Mouse (Mus musculus) midbrain, embryonic 10.5 days (tissue): Measurements from ENCODE around the gene Gm49373. TPM values are rescaled to one million over a fixed set of nuclear protein-coding genes. Genes with fewer than 3 reads are reported as not detected.
A peak's percentile ranks its signal among the peaks of the same experiment; 100 is the strongest.

Source experiments
- DNase-seq: peaks from one replicate; pipeline ENCODE4 v3.0.0-alpha.2; 2017; ENCODE audit warnings: low spot score
- H3K27ac ChIP-seq: fragments of 300-500 bp; sonication (generic); replicated peaks from 2 replicates; pipeline ENCODE4 v1.5.1; 2016; ENCODE audit warnings: mild to moderate bottlenecking
- H3K27me3 ChIP-seq: fragments of 300-500 bp; sonication (generic); 2 replicates; pipeline ENCODE4 v1.6.1; 2016; ENCODE audit warnings: low read depth, mild to moderate bottlenecking; ENCODE audit not compliant: poor library complexity, severe bottlenecking
- H3K36me3 ChIP-seq: fragments of 300-500 bp; sonication (generic); 2 replicates; pipeline ENCODE4 v1.6.1; 2016; ENCODE audit warnings: mild to moderate bottlenecking, moderate library complexity
- H3K4me1 ChIP-seq: fragments of 300-500 bp; sonication (generic); 2 replicates; pipeline ENCODE4 v1.6.1; 2016
- H3K4me3 ChIP-seq: fragments of 300-500 bp; sonication (generic); 2 replicates; pipeline ENCODE4 v1.5.1; 2016; ENCODE audit warnings: mild to moderate bottlenecking, moderate library complexity
- H3K9me3 ChIP-seq: fragments of 300-500 bp; sonication (generic); replicated peaks from 2 replicates; pipeline ENCODE4 v1.6.1; 2016; ENCODE audit warnings: mild to moderate bottlenecking
- WGBS: fragments of 180-500 bp; shearing (Covaris S2); methylation state at CpG from one replicate; pipeline ENCODE4 v1.1.7; 2016; 5-methylcytosine and 5-hydroxymethylcytosine counted together
- polyA plus RNA-seq: library from polyadenylated mRNA; unstranded; fragments of >200 nt; fragmentation: Nextera tagmentation; extraction: Ambion mirVana; gene quantifications from 2 replicates; pipeline ENCODE4 v1.2.1, GENCODE M21; 2016

The Gm49373 gene
- 1.0 and 1.3 TPM in 2 replicates for polyA plus RNA-seq

GRCm38 (mm10) chr9:21073044-21073840 is at the start of gene Gm49373, which contains the start of gene Fdx1l:
TSS of gene Gm49373 (minus strand) at chr9:21073096.
TSS of gene Fdx1l (minus strand) at chr9:21073614.
- Histone ChIP-seq H3K27ac (peak within 1 kb of the TSS; percentile 80), H3K4me3 (peak within 1 kb of the TSS; percentile 69), H3K36me3 (peaks cover 74% of the 10 kb centered on the region), H3K4me1 (peaks cover 23% of the 10 kb centered on the region), H3K9me3 (no peaks in the 10 kb centered on the region), H3K27me3 (no peaks in the 10 kb centered on the region)
- WGBS: 3% methylated on average over 58 of the region's 58 CpGs
- peak; percentile 90 for DNase-seq

- Histone ChIP-seq H3K27ac (no peak overlapping the region), H3K9me3 (no peaks in the 10 kb centered on the region), H3K4me1 (no peaks in the 10 kb centered on the region), H3K27me3 (no peaks in the 10 kb centered on the region), H3K36me3 (peaks cover 48% of the 10 kb centered on the region), H3K4me3 (no peak overlapping the region)
- WGBS: 94% methylated on average over 16 of the region's 16 CpGs
- DNase-seq: no peak
Measured at GRCm38 (mm10) chr9:21121483-21121882, 48.6 kb upstream of the Gm49373 start.

- no peak for DNase-seq
- 84% methylated on average over 6 of the region's 6 CpGs for WGBS
Measured at GRCm38 (mm10) chr9:21117073-21117472, 44.2 kb upstream of the Gm49373 start.

GRCm38 (mm10) chr9:21115105-21115504 is 42.2 kb upstream of the Gm49373 start:
- WGBS: 95% methylated on average over 8 of the region's 8 CpGs
- no peak overlapping the region for H3K4me3 ChIP-seq

More at GRCm38 (mm10) chr9:21117073-21117472, 44.2 kb upstream of the Gm49373 start:
- H3K4me1 ChIP-seq: no peaks in the 10 kb centered on the region
- H3K36me3 ChIP-seq: peaks cover 17% of the 10 kb centered on the region
- no peak overlapping the region for H3K27ac ChIP-seq
- H3K9me3 ChIP-seq: no peaks in the 10 kb centered on the region
- H3K4me3 ChIP-seq: no peak overlapping the region
- H3K27me3 ChIP-seq: no peaks in the 10 kb centered on the region

GRCm38 (mm10) chr9:21114190-21114589 is 41.3 kb upstream of the Gm49373 start:
- WGBS: 92% methylated on average over 7 of the region's 7 CpGs
- DNase-seq: no peak
- no peak overlapping the region for H3K4me3 ChIP-seq
- H3K9me3 ChIP-seq: no peaks in the 10 kb centered on the region
- H3K27ac ChIP-seq: no peak overlapping the region
- H3K4me1 ChIP-seq: no peaks in the 10 kb centered on the region
- no peaks in the 10 kb centered on the region for H3K36me3 ChIP-seq
- H3K27me3 ChIP-seq: no peaks in the 10 kb centered on the region

More at GRCm38 (mm10) chr9:21115105-21115504, 42.2 kb upstream of the Gm49373 start:
- peaks cover 2% of the 10 kb centered on the region; the same call in 1 of the 2 replicates for H3K36me3 ChIP-seq
- H3K27me3 ChIP-seq: no peaks in the 10 kb centered on the region
- no peak for DNase-seq
- H3K4me1 ChIP-seq: no peaks in the 10 kb centered on the region
- no peak overlapping the region for H3K27ac ChIP-seq
- no peaks in the 10 kb centered on the region for H3K9me3 ChIP-seq

- H3K4me1 ChIP-seq: no peaks in the 10 kb centered on the region
- no peaks in the 10 kb centered on the region for H3K27me3 ChIP-seq
- no peak overlapping the region for H3K4me3 ChIP-seq
- H3K27ac ChIP-seq: no peak overlapping the region
- no peaks in the 10 kb centered on the region for H3K9me3 ChIP-seq
- H3K36me3 ChIP-seq: no peaks in the 10 kb centered on the region
- no peak for DNase-seq
- WGBS: 88% methylated on average over 6 of the region's 6 CpGs
Measured at GRCm38 (mm10) chr9:21113751-21114150, 40.9 kb upstream of the Gm49373 start.

- H3K36me3 ChIP-seq: peaks cover 2% of the 10 kb centered on the region; the same call in 1 of the 2 replicates
- DNase-seq: no peak
- H3K27me3 ChIP-seq: no peaks in the 10 kb centered on the region
- 35% methylated on average over 23 of the region's 23 CpGs for WGBS
- H3K27ac ChIP-seq: no peak overlapping the region
- no peaks in the 10 kb centered on the region for H3K9me3 ChIP-seq
- H3K4me3 ChIP-seq: no peak overlapping the region
- peaks cover 18% of the 10 kb centered on the region for H3K4me1 ChIP-seq
Measured at GRCm38 (mm10) chr9:21107607-21108237, 34.8 kb upstream of the Gm49373 start.

GRCm38 (mm10) chr9:21105760-21106564 is 33.1 kb upstream of the Gm49373 start:
- Histone ChIP-seq H3K9me3 (no peaks in the 10 kb centered on the region), H3K4me3 (no peak overlapping the region), H3K27me3 (no peaks in the 10 kb centered on the region), H3K4me1 (peaks cover 18% of the 10 kb centered on the region), H3K36me3 (peaks cover 8% of the 10 kb centered on the region; the same call in 1 of the 2 replicates), H3K27ac (no peak overlapping the region)
- no peak for DNase-seq
- 83% methylated on average over 5 of the region's 5 CpGs for WGBS

- Histone ChIP-seq H3K36me3 (peaks cover 8% of the 10 kb centered on the region; the same call in 1 of the 2 replicates), H3K9me3 (no peaks in the 10 kb centered on the region), H3K4me3 (no peak overlapping the region), H3K27me3 (no peaks in the 10 kb centered on the region), H3K4me1 (peaks cover 29% of the 10 kb centered on the region), H3K27ac (no peak overlapping the region)
- no peak for DNase-seq
- WGBS: 88% methylated on average over 6 of the region's 6 CpGs
Measured at GRCm38 (mm10) chr9:21104814-21105213, 31.9 kb upstream of the Gm49373 start.

- Histone ChIP-seq H3K4me1 (peaks cover 26% of the 10 kb centered on the region), H3K9me3 (no peaks in the 10 kb centered on the region), H3K27ac (no peak overlapping the region), H3K27me3 (no peaks in the 10 kb centered on the region), H3K4me3 (no peak overlapping the region), H3K36me3 (0 out of 2 replicates have a peak, but pooled peaks cover 5% of the 10 kb centered on the region)
- DNase-seq: no peak
- WGBS: 94% methylated on average over 2 of the region's 2 CpGs
Measured at GRCm38 (mm10) chr9:21102076-21102475, 29.2 kb upstream of the Gm49373 start.

- Histone ChIP-seq H3K4me3 (0 out of 2 replicates have a peak overlapping the region, but pooled peaks have one; percentile 7), H3K27me3 (no peaks in the 10 kb centered on the region), H3K9me3 (no peaks in the 10 kb centered on the region), H3K27ac (peak overlapping the region; percentile 49; the same call in 1 of the 2 replicates), H3K36me3 (0 out of 2 replicates have a peak, but pooled peaks cover 5% of the 10 kb centered on the region), H3K4me1 (peaks cover 30% of the 10 kb centered on the region)
- WGBS: 43% methylated on average over 15 of the region's 15 CpGs
- DNase-seq: peak; percentile 40
Measured at GRCm38 (mm10) chr9:21100447-21101161, 27.7 kb upstream of the Gm49373 start.

- no peak for DNase-seq
- Histone ChIP-seq H3K4me1 (peaks cover 18% of the 10 kb centered on the region), H3K9me3 (no peaks in the 10 kb centered on the region), H3K27me3 (no peaks in the 10 kb centered on the region), H3K36me3 (peaks cover 14% of the 10 kb centered on the region), H3K4me3 (no peak overlapping the region), H3K27ac (no peak overlapping the region)
- 88% methylated on average over 8 of the region's 8 CpGs for WGBS
Measured at GRCm38 (mm10) chr9:21097793-21098192, 24.9 kb upstream of the Gm49373 start.
